Mouse (Mus musculus): Measurements from ENCODE around the gene Cxcr1.

Cxcr1 gene

GRCm38 (mm10) chr1:74194445-74194844 is at the start of gene Cxcr1:
Gene Cxcr1, minus strand, starts transcription at chr1:74194631.
- peak; percentile 57 for DNase-seq (ENCODE audit: low read depth)

GRCm38 (mm10) chr1:74240832-74241231 is 46.4 kb upstream of the Cxcr1 start:
- no peak for DNase-seq (ENCODE audit: low read depth)

- no peak for DNase-seq (ENCODE audit: low read depth)
Measured at GRCm38 (mm10) chr1:74240311-74240710, 45.9 kb upstream of the Cxcr1 start.

GRCm38 (mm10) chr1:74239618-74240017 is 45.2 kb upstream of the Cxcr1 start:
- DNase-seq (ENCODE audit: low read depth): no peak

- DNase-seq (ENCODE audit: low read depth): peak; percentile 49
Measured at GRCm38 (mm10) chr1:74239162-74239561, 44.7 kb upstream of the Cxcr1 start.

- DNase-seq (ENCODE audit: low read depth): no peak
Measured at GRCm38 (mm10) chr1:74238136-74238535, 43.7 kb upstream of the Cxcr1 start.

- no peak for DNase-seq (ENCODE audit: low read depth)
Measured at GRCm38 (mm10) chr1:74237671-74238070, 43.2 kb upstream of the Cxcr1 start.

GRCm38 (mm10) chr1:74236590-74237317 is 42.3 kb upstream of the Cxcr1 start:
- peak; percentile 54 for DNase-seq (ENCODE audit: low read depth)

GRCm38 (mm10) chr1:74235938-74236589 is 41.6 kb upstream of the Cxcr1 start, which contains the start of gene Arpc2:
Gene Arpc2, plus strand, starts transcription at chr1:74236084.
- peak; percentile 98 for DNase-seq (ENCODE audit: low read depth)

- DNase-seq (ENCODE audit: low read depth): no peak
Measured at GRCm38 (mm10) chr1:74230992-74231391, 36.6 kb upstream of the Cxcr1 start.

GRCm38 (mm10) chr1:74229942-74230341 is 35.5 kb upstream of the Cxcr1 start:
- no peak for DNase-seq (ENCODE audit: low read depth)

GRCm38 (mm10) chr1:74227317-74227716 is 32.9 kb upstream of the Cxcr1 start:
- DNase-seq (ENCODE audit: low read depth): peak; percentile 90

GRCm38 (mm10) chr1:74219922-74220321 is 25.5 kb upstream of the Cxcr1 start:
- DNase-seq (ENCODE audit: low read depth): no peak

GRCm38 (mm10) chr1:74208941-74209340 is 14.5 kb upstream of the Cxcr1 start:
- DNase-seq (ENCODE audit: low read depth): no peak

GRCm38 (mm10) chr1:74207906-74208305 is 13.5 kb upstream of the Cxcr1 start:
- DNase-seq (ENCODE audit: low read depth): no peak

- peak; percentile 30 for DNase-seq (ENCODE audit: low read depth)
Measured at GRCm38 (mm10) chr1:74206642-74207041, 12.2 kb upstream of the Cxcr1 start.

- DNase-seq (ENCODE audit: low read depth): peak; percentile 80
Measured at GRCm38 (mm10) chr1:74205881-74206280, 11.4 kb upstream of the Cxcr1 start.

GRCm38 (mm10) chr1:74203457-74203856 is 9.0 kb upstream of the Cxcr1 start:
- DNase-seq (ENCODE audit: low read depth): no peak

GRCm38 (mm10) chr1:74201048-74201844 is 6.8 kb upstream of the Cxcr1 start:
- DNase-seq (ENCODE audit: low read depth): peak; percentile 35

GRCm38 (mm10) chr1:74199046-74199445 is 4.6 kb upstream of the Cxcr1 start:
- no peak for DNase-seq (ENCODE audit: low read depth)

- DNase-seq (ENCODE audit: low read depth): no peak
Measured at GRCm38 (mm10) chr1:74197726-74198470, 3.5 kb upstream of the Cxcr1 start.
